Mouse (Mus musculus) gastrocnemius, postnatal 4 days (tissue): ENCODE results near the gene Fgb. TPM values are rescaled to one million over a fixed set of nuclear protein-coding genes. Genes with fewer than 3 reads are reported as not detected.

ENCODE experiments used
- total RNA-seq, 2 experiments: library from RNA; stranded (reverse); gene quantifications; 2 replicates each; pipeline ENCODE4 v1.2.3; 2021

Fgb gene
- total RNA-seq, 2 experiments from 2014 or later = 0.27 to 3.4 TPM

Other genes with a start within 250 kb of the Fgb start
- 1 to 10 TPM; 2.9 to 3.5 TPM for gene Rbm46, start 173.4 kb downstream of the Fgb start, total RNA-seq
- gene Lrat, start 145.9 kb downstream of the Fgb start, total RNA-seq = under 1 TPM; 0.15 to 0.18 TPM
- gene Fgg, start 42.1 kb downstream of the Fgb start, total RNA-seq = 1 to 10 TPM in 1 of 2 experiments, under 1 TPM in 1; 0.78 to 5.0 TPM
- 1 to 10 TPM in 1 of 2 experiments, under 1 TPM in 1; 0.59 to 8.2 TPM for gene Fga, start 23.8 kb downstream of the Fgb start, total RNA-seq
- 10 to 100 TPM; 40.6 to 45.7 TPM for gene Plrg1, start 5.7 kb upstream of the Fgb start, total RNA-seq
- 10 to 100 TPM; 17.1 to 18.0 TPM for gene Dchs2, start 78.1 kb upstream of the Fgb start, total RNA-seq